Comparison of ENCODE assay signal across 17 mouse cellular contexts in genomic region chr11:117586857-117587425, GRCm38 (mm10).
DNase-seq lines count a peak whose midpoint lies in the region; ATAC-seq and TF ChIP-seq lines count a peak whose summit lies in the region.
"Had no signal": no experiment of that assay in that cellular context is flagged by ENCODE, and none has a peak within 500 bp of the region (broad histone marks: within the 10 kb centered on the region; RNA-seq: fewer than 3 reads in every experiment).

No protein-coding gene starts in this region.

- no peak for TF ChIP-seq CTCF in layer of hippocampus, adult 2 months (conservative IDR thresholded peaks at IDR 0.05)
- no peak for TF ChIP-seq CTCF in forebrain, postnatal 0 days (IDR thresholded peaks at IDR 0.05; ENCODE audit: low read depth)
- TF ChIP-seq CTCF in midbrain, postnatal 0 days (IDR thresholded peaks at IDR 0.05), result no peak

- peaks cover 33% of the 10 kb centered on the region for H3K4me1 ChIP-seq in embryonic facial prominence, embryonic 10.5 days
- H3K4me1 ChIP-seq in forebrain, postnatal 0 days (ENCODE audit: insufficient read depth), result peaks cover 10% of the 10 kb centered on the region
- no peaks in the 10 kb centered on the region for H3K4me1 ChIP-seq in midbrain, postnatal 0 days (ENCODE audit: insufficient read depth, low read length)

- peak; percentile 66 for ATAC-seq in forebrain, postnatal 0 days
- ATAC-seq in midbrain, postnatal 0 days (ENCODE audit: low FRiP score), result no peak
- no peak for ATAC-seq in monocyte, adult 5-6 weeks (replicated peaks; ENCODE audit: insufficient number of reproducible peaks, low FRiP score, low TSS enrichment, poor library complexity, severe bottlenecking)

- WGBS in embryonic facial prominence, embryonic 10.5 days, result 89% methylated on average over 7 of the region's 7 CpGs
- 41% methylated on average over 7 of the region's 7 CpGs for WGBS in forebrain, postnatal 0 days
- WGBS in midbrain, postnatal 0 days, result 73% methylated on average over 7 of the region's 7 CpGs

- H3K4me3 ChIP-seq in layer of hippocampus, adult 2 months, result no peak overlapping the region
- no peak overlapping the region for H3K4me3 ChIP-seq in embryonic facial prominence, embryonic 10.5 days
- H3K4me3 ChIP-seq in forebrain, postnatal 0 days (ENCODE audit: low read depth, low read length), result no peak overlapping the region
- H3K4me3 ChIP-seq in midbrain, postnatal 0 days (ENCODE audit: low read depth, low read length), result no peak overlapping the region
- H3K4me3 ChIP-seq: embryonic facial prominence, embryonic 12.5 days; limb, embryonic 15.5 days had no signal

- no peak overlapping the region for H3K9ac ChIP-seq in forebrain, postnatal 0 days
- no peak overlapping the region for H3K9ac ChIP-seq in midbrain, postnatal 0 days (replicated peaks; ENCODE audit: low read length, poor library complexity, severe bottlenecking)
- H3K9ac ChIP-seq: embryonic facial prominence, embryonic 12.5 days; limb, embryonic 15.5 days had no signal

- no peaks in the 10 kb centered on the region for H3K27me3 ChIP-seq in embryonic facial prominence, embryonic 10.5 days (replicated peaks; ENCODE audit: low read depth, poor library complexity, severe bottlenecking)
- H3K27me3 ChIP-seq in forebrain, postnatal 0 days (ENCODE audit: insufficient read depth, low read length), result no peaks in the 10 kb centered on the region
- H3K27me3 ChIP-seq in midbrain, postnatal 0 days (ENCODE audit: insufficient read depth, low read length), result no peaks in the 10 kb centered on the region
- H3K27me3 ChIP-seq: embryonic facial prominence, embryonic 12.5 days; limb, embryonic 15.5 days had no signal

- H3K27ac ChIP-seq in layer of hippocampus, adult 2 months, result peak overlapping the region; percentile 55; the same call in 1 of the 2 replicates
- H3K27ac ChIP-seq in embryonic facial prominence, embryonic 10.5 days (replicated peaks), result peak overlapping the region; percentile 69; the same call in 1 of the 2 replicates
- peak overlapping the region; percentile 29; the same call in 1 of the 2 replicates for H3K27ac ChIP-seq in forebrain, postnatal 0 days (ENCODE audit: low read depth, low read length)
- H3K27ac ChIP-seq in midbrain, postnatal 0 days (ENCODE audit: low read depth, low read length), result peak overlapping the region; percentile 28; the same call in 1 of the 2 replicates
- H3K27ac ChIP-seq: limb, embryonic 15.5 days had no signal

- no peak overlapping the region for H3K4me2 ChIP-seq in forebrain, postnatal 0 days (ENCODE audit: low read depth)
- H3K4me2 ChIP-seq in midbrain, postnatal 0 days (ENCODE audit: low read depth, low read length, poor library complexity, severe bottlenecking), result no peak overlapping the region
- H3K4me2 ChIP-seq: embryonic facial prominence, embryonic 12.5 days; limb, embryonic 15.5 days had no signal

- DNase-seq in layer of hippocampus, adult 2 months (ENCODE audit: low spot score in 2 of 2), result no peak
- DNase-seq in layer of hippocampus, adult 9-11 months, result no peak
- DNase-seq in embryonic facial prominence, embryonic 10.5 days (ENCODE audit: low spot score), result no peak
- DNase-seq in forebrain, postnatal 0 days, result no peak
- no peak for DNase-seq in midbrain, postnatal 0 days (ENCODE audit: low spot score)
- no peak for DNase-seq in kidney, postnatal 25 days
- DNase-seq: cerebellum, adult 18-20 months; cerebellum, postnatal 36 days; heart, adult 11 months; kidney, adult 11 months; kidney, postnatal 10 days; lung, postnatal 10 days; spleen, adult 18-20 months; thymus, adult 18-20 months had no signal

- peaks cover 4% of the 10 kb centered on the region; the same call in 1 of the 2 replicates for H3K9me3 ChIP-seq in embryonic facial prominence, embryonic 10.5 days
- H3K9me3 ChIP-seq in forebrain, postnatal 0 days (ENCODE audit: low read length), result no peaks in the 10 kb centered on the region
- H3K9me3 ChIP-seq in midbrain, postnatal 0 days (ENCODE audit: low read length), result no peaks in the 10 kb centered on the region
- H3K9me3 ChIP-seq: embryonic facial prominence, embryonic 12.5 days had no signal

- H3K36me3 ChIP-seq in embryonic facial prominence, embryonic 10.5 days (replicated peaks), result no peaks in the 10 kb centered on the region
- H3K36me3 ChIP-seq in forebrain, postnatal 0 days (ENCODE audit: insufficient read depth), result no peaks in the 10 kb centered on the region
- H3K36me3 ChIP-seq in midbrain, postnatal 0 days (ENCODE audit: insufficient read depth, low read length), result no peaks in the 10 kb centered on the region
- H3K36me3 ChIP-seq: embryonic facial prominence, embryonic 12.5 days; limb, embryonic 15.5 days had no signal
